26 mouse cellular contexts compared by ENCODE assay signal in genomic region chr10:102365685-102366381, GRCm38 (mm10).
DNase-seq lines count a peak whose midpoint lies in the region; ATAC-seq lines count a peak whose summit lies in the region.
"Had no signal": no experiment of that assay in that cellular context is flagged by ENCODE, and none has a peak within 500 bp of the region (broad histone marks: within the 10 kb centered on the region; RNA-seq: fewer than 3 reads in every experiment).

No protein-coding gene starts in this region.

- no peaks in the 10 kb centered on the region for H3K9me3 ChIP-seq in neural tube, embryonic 11.5 days (ENCODE audit: control insufficient read depth, low read length)
- H3K9me3 ChIP-seq in hindbrain, embryonic 11.5 days (ENCODE audit: control insufficient read depth, low read length): no peaks in the 10 kb centered on the region
- no peaks in the 10 kb centered on the region for H3K9me3 ChIP-seq in hindbrain, embryonic 16.5 days (ENCODE audit: control insufficient read depth, low read length)
- H3K9me3 ChIP-seq: embryonic facial prominence, embryonic 10.5 days; embryonic facial prominence, embryonic 15.5 days; forebrain, embryonic 12.5 days; limb, embryonic 13.5 days; lung, embryonic 15.5 days; neural tube, embryonic 12.5 days had no signal

- no peaks in the 10 kb centered on the region for H3K27me3 ChIP-seq in neural tube, embryonic 11.5 days (ENCODE audit: control insufficient read depth, insufficient read depth, low read length)
- no peaks in the 10 kb centered on the region for H3K27me3 ChIP-seq in hindbrain, embryonic 11.5 days (ENCODE audit: control insufficient read depth, insufficient read depth, low read length)
- no peaks in the 10 kb centered on the region for H3K27me3 ChIP-seq in hindbrain, embryonic 16.5 days (replicated peaks; ENCODE audit: control insufficient read depth, insufficient read depth, low read length)
- H3K27me3 ChIP-seq: embryonic facial prominence, embryonic 15.5 days; forebrain, embryonic 12.5 days; limb, embryonic 13.5 days; lung, embryonic 15.5 days; neural tube, embryonic 12.5 days had no signal

- H3K4me2 ChIP-seq in neural tube, embryonic 11.5 days (ENCODE audit: low read depth): no peak overlapping the region
- no peak overlapping the region for H3K4me2 ChIP-seq in hindbrain, embryonic 11.5 days (replicated peaks; ENCODE audit: low read depth, low read length)
- no peak overlapping the region for H3K4me2 ChIP-seq in hindbrain, embryonic 16.5 days (ENCODE audit: low read length)
- H3K4me2 ChIP-seq: embryonic facial prominence, embryonic 15.5 days; forebrain, embryonic 12.5 days; limb, embryonic 13.5 days; liver, embryonic 11.5 days; lung, embryonic 15.5 days; neural tube, embryonic 12.5 days had no signal

- no peaks in the 10 kb centered on the region for H3K4me1 ChIP-seq in neural tube, embryonic 11.5 days (ENCODE audit: control insufficient read depth, insufficient read depth, low read length)
- no peaks in the 10 kb centered on the region for H3K4me1 ChIP-seq in hindbrain, embryonic 11.5 days (replicated peaks; ENCODE audit: control insufficient read depth, insufficient read depth, low read length)
- no peaks in the 10 kb centered on the region for H3K4me1 ChIP-seq in hindbrain, embryonic 16.5 days (ENCODE audit: control insufficient read depth, insufficient read depth, low read depth, low read length)
- H3K4me1 ChIP-seq: embryonic facial prominence, embryonic 10.5 days; embryonic facial prominence, embryonic 15.5 days; forebrain, embryonic 12.5 days; limb, embryonic 13.5 days; lung, embryonic 15.5 days; neural tube, embryonic 12.5 days had no signal

- 60% methylated on average over 5 of the region's 5 CpGs for WGBS in neural tube, embryonic 11.5 days
- 52% methylated on average over 5 of the region's 5 CpGs for WGBS in hindbrain, embryonic 11.5 days
- 40% methylated on average over 5 of the region's 5 CpGs for WGBS in hindbrain, embryonic 16.5 days

- intact Hi-C loops in left cerebral cortex, postnatal 14 days (cut with DNase I): no loop called here

- H3K27ac ChIP-seq in neural tube, embryonic 11.5 days (ENCODE audit: low read depth, low read length): no peak overlapping the region
- no peak overlapping the region for H3K27ac ChIP-seq in hindbrain, embryonic 11.5 days (ENCODE audit: low read depth, low read length)
- H3K27ac ChIP-seq in hindbrain, embryonic 16.5 days (ENCODE audit: low read depth, low read length): no peak overlapping the region
- H3K27ac ChIP-seq: embryonic facial prominence, embryonic 10.5 days; embryonic facial prominence, embryonic 15.5 days; forebrain, embryonic 12.5 days; kidney, postnatal 0 days; limb, embryonic 13.5 days; lung, embryonic 15.5 days; neural tube, embryonic 12.5 days had no signal

- no peak overlapping the region for H3K4me3 ChIP-seq in neural tube, embryonic 11.5 days (ENCODE audit: low read depth, low read length)
- H3K4me3 ChIP-seq in hindbrain, embryonic 11.5 days (ENCODE audit: low read depth, low read length): no peak overlapping the region
- no peak overlapping the region for H3K4me3 ChIP-seq in hindbrain, embryonic 16.5 days (ENCODE audit: low read length)
- H3K4me3 ChIP-seq: embryonic facial prominence, embryonic 10.5 days; embryonic facial prominence, embryonic 15.5 days; forebrain, embryonic 12.5 days; limb, embryonic 13.5 days; lung, embryonic 15.5 days; neural tube, embryonic 12.5 days had no signal

- no peak for DNase-seq in neural tube, embryonic 11.5 days (ENCODE audit: low spot score)
- no peak for DNase-seq in neural tube, embryonic 10.5 days (ENCODE audit: extremely low spot score, low spot score)
- peak; percentile 53 for DNase-seq in hindbrain, embryonic 11.5 days (ENCODE audit: low spot score)
- DNase-seq in left cerebral cortex, postnatal 14 days (ENCODE audit: low spot score in 2 of 2): no peak
- no peak for DNase-seq in adrenal gland, adult 2 months
- DNase-seq in right cerebral cortex, postnatal 25 days: no peak
- DNase-seq: adrenal gland, postnatal 10 days; B cell, adult 2 months; cerebellum, adult 11 months; cerebellum, adult 9-10 months; cerebellum, postnatal 36 days; forebrain, postnatal 0 days; heart, postnatal 14 days; kidney, adult 8-10 months; thymus, adult 2 months; thymus, postnatal 4 days had no signal

- no peak overlapping the region for H3K9ac ChIP-seq in neural tube, embryonic 11.5 days (ENCODE audit: low read length)
- H3K9ac ChIP-seq in hindbrain, embryonic 11.5 days (ENCODE audit: low read depth, low read length): no peak overlapping the region
- no peak overlapping the region for H3K9ac ChIP-seq in hindbrain, embryonic 16.5 days (ENCODE audit: low read depth, low read length)
- H3K9ac ChIP-seq: embryonic facial prominence, embryonic 15.5 days; forebrain, embryonic 12.5 days; forebrain, postnatal 0 days; limb, embryonic 13.5 days; lung, embryonic 15.5 days; neural tube, embryonic 12.5 days had no signal

- no peaks in the 10 kb centered on the region for H3K36me3 ChIP-seq in neural tube, embryonic 11.5 days (ENCODE audit: control insufficient read depth, insufficient read depth, low read length)
- H3K36me3 ChIP-seq in hindbrain, embryonic 11.5 days (ENCODE audit: control insufficient read depth, insufficient read depth, low read length): no peaks in the 10 kb centered on the region
- no peaks in the 10 kb centered on the region for H3K36me3 ChIP-seq in hindbrain, embryonic 16.5 days (ENCODE audit: control insufficient read depth, insufficient read depth, low read length)
- H3K36me3 ChIP-seq: embryonic facial prominence, embryonic 10.5 days; embryonic facial prominence, embryonic 15.5 days; forebrain, embryonic 12.5 days; limb, embryonic 13.5 days; lung, embryonic 15.5 days; neural tube, embryonic 12.5 days had no signal

- peak; percentile 62 for ATAC-seq in neural tube, embryonic 11.5 days (ENCODE audit: insufficient read depth, low FRiP score, low TSS enrichment)
- peak; percentile 87 for ATAC-seq in hindbrain, embryonic 11.5 days (ENCODE audit: low FRiP score)
- peak; percentile 72; the same call in 1 of the 2 replicates for ATAC-seq in hindbrain, embryonic 16.5 days
- ATAC-seq: forebrain, postnatal 0 days; intestine, embryonic 16.5 days had no signal
